Mouse (Mus musculus) embryonic facial prominence, embryonic 12.5 days (tissue): ENCODE measurements around the gene Tex48. TPM values are rescaled to one million over a fixed set of nuclear protein-coding genes. Genes with fewer than 3 reads are reported as not detected.

Experiments
- ATAC-seq: fragments of 200-750 bp; cut with Nextera tagmentation; 2 replicates; pipeline ENCODE4 v1.8.0; 2017; ENCODE audit not compliant: insufficient number of reproducible peaks, insufficient read depth, low FRiP score, low TSS enrichment
- H3K27ac ChIP-seq: fragments of 300-500 bp; sonication (generic); 2 replicates; pipeline ENCODE4 v1.5.1; 2016; ENCODE audit warnings: mild to moderate bottlenecking
- H3K27me3 ChIP-seq: fragments of 300-500 bp; sonication (generic); 2 replicates; pipeline ENCODE4 v1.6.1; 2016; ENCODE audit warnings: mild to moderate bottlenecking, moderate library complexity
- H3K36me3 ChIP-seq: fragments of 300-500 bp; sonication (generic); 2 replicates; pipeline ENCODE4 v1.6.1; 2016; ENCODE audit warnings: mild to moderate bottlenecking
- H3K4me1 ChIP-seq: fragments of 300-500 bp; sonication (generic); 2 replicates; pipeline ENCODE4 v1.6.1; 2016
- H3K4me2 ChIP-seq: fragments of 300-500 bp; sonication (generic); replicated peaks from 2 replicates; pipeline ENCODE4 v1.6.1; 2016; ENCODE audit warnings: mild to moderate bottlenecking, moderate library complexity
- H3K4me3 ChIP-seq: fragments of 300-500 bp; sonication (generic); 2 replicates; pipeline ENCODE4 v1.5.1; 2016; ENCODE audit warnings: mild to moderate bottlenecking
- H3K9ac ChIP-seq: fragments of 300-500 bp; sonication (generic); 2 replicates; pipeline ENCODE4 v1.6.1; 2016; ENCODE audit warnings: mild to moderate bottlenecking, moderate library complexity
- H3K9me3 ChIP-seq: fragments of 300-500 bp; sonication (generic); 2 replicates; pipeline ENCODE4 v1.6.1; 2016; ENCODE audit warnings: mild to moderate bottlenecking, moderate library complexity
- WGBS: fragments of 180-500 bp; shearing (Covaris S2); methylation state at CpG from one replicate; pipeline ENCODE4 v1.1.7; 2016; 5-methylcytosine and 5-hydroxymethylcytosine counted together
- polyA plus RNA-seq: library from polyadenylated mRNA; unstranded; fragments of >200 nt; fragmentation: Nextera tagmentation; extraction: Ambion mirVana; gene quantifications from 2 replicates; pipeline ENCODE4 v1.2.1, GENCODE M21; 2016

Gene Tex48
- polyA plus RNA-seq, 1 experiment from 2014 or later = not detected

DNA sequence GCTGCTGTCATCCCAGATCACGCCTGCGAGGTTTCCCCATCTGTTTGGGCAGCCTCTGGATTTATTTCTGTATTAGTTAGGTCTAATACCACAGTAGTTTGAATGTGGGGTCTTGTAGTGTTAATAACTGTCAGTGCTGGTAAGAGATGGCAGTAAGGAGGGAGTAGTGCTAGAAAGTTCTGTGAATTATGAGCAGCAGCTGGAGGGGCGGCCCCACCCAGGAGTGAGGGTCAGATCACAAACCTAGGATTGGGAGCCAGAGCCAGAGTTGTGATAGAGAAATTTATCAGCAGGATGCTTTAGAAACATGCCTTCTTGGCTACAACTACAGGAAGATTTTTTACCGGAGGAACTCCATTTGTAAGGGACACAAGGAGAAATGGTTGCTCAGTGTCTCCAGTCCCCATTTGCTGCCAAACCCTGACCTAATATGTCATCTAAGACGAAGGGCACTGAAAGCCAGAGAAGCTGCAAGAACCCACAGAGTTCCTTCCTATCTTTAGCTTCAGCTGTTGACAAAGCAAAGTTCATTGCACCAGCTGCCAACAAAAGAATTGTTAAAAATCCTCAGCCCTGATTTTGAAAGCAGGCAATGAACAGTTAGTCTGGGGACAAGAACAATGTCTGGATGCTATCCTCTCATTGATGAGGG, 27.6 kb downstream of the Tex48 start:
- H3K9ac ChIP-seq = no peak overlapping the region
- no peak overlapping the region for H3K4me2 ChIP-seq
- H3K27me3 ChIP-seq = no peaks in the 10 kb centered on the region
- H3K27ac ChIP-seq = no peak overlapping the region
- WGBS = 84% methylated on average over 5 of the region's 5 CpGs
- no peak for ATAC-seq
- no peaks in the 10 kb centered on the region for H3K36me3 ChIP-seq
- no peak overlapping the region for H3K4me3 ChIP-seq
- H3K9me3 ChIP-seq = no peaks in the 10 kb centered on the region
- H3K4me1 ChIP-seq = no peaks in the 10 kb centered on the region

DNA sequence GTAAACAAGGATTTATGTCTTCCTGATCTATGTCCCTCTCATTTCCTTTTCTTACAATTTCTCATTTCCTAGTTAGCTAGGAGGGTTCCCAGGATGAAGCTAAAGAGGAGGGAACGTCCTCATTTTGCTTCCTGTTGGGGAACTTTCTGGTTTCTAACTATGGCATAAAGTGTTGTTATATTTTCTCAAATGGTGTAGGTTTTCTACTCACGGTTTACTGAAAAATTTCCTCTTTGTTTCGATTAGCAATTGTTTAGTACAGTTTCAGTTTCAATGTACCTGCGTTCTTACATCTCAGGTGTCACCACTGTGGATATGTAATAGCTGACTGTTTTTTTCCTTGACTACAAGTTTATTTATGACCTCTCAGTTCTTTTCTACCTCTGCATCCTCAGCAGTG, 31.7 kb downstream of the Tex48 start:
- Histone ChIP-seq H3K9ac (no peak overlapping the region), H3K9me3 (no peaks in the 10 kb centered on the region), H3K4me2 (no peak overlapping the region), H3K36me3 (no peaks in the 10 kb centered on the region), H3K27me3 (no peaks in the 10 kb centered on the region), H3K4me1 (no peaks in the 10 kb centered on the region), H3K27ac (no peak overlapping the region), H3K4me3 (no peak overlapping the region)
- WGBS = 82% methylated on average over 4 of the region's 4 CpGs
- no peak for ATAC-seq

DNA sequence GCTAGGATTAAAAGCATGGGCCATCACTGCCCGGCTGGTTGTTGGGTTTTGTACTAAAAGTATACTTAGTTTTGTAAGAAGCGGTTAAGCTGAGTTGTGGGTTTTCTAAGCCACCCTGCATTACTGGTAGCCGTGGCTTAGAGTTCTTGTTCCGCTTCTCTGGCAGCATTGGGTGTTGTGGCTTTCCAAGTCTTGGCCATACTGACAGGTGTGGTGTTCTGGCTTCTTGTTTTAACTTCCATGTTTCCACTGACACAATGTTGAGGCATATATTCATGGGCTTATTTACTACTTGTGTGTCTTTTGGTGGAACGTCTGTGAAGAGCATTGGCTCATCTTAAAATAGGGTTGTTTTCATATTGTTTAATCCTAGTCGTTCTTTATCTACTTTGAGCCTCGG, 32.2 kb downstream of the Tex48 start:
- H3K4me3 ChIP-seq = no peak overlapping the region
- no peak overlapping the region for H3K9ac ChIP-seq
- no peaks in the 10 kb centered on the region for H3K36me3 ChIP-seq
- no peaks in the 10 kb centered on the region for H3K27me3 ChIP-seq
- H3K4me2 ChIP-seq = no peak overlapping the region
- 86% methylated on average over 7 of the region's 7 CpGs for WGBS
- ATAC-seq = no peak
- no peaks in the 10 kb centered on the region for H3K9me3 ChIP-seq
- H3K4me1 ChIP-seq = no peaks in the 10 kb centered on the region
- H3K27ac ChIP-seq = no peak overlapping the region

DNA sequence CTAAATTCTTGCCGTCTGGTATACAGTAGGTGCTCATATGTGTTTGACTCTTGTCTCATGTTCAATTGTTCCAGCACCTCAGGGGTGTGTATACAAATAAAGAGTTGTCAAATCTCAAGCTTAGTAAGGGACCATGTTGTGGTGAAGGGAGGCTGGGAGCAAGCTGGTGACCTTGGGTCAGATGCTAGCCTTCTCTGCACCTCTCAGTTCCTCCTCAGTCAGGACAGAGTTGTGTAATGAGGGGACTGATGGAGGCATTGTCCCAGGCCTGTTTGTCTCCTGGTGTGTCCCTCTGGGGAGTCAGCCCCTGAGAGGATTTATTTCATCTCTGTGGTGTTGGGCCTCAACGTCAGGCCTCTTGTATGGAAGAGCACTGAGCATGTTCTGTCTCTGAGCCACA, 36.0 kb downstream of the Tex48 start:
- no peak for ATAC-seq
- no peak overlapping the region for H3K4me3 ChIP-seq
- no peak overlapping the region for H3K27ac ChIP-seq
- H3K9me3 ChIP-seq = no peaks in the 10 kb centered on the region
- peaks cover 12% of the 10 kb centered on the region; the same call in 1 of the 2 replicates for H3K4me1 ChIP-seq
- no peak overlapping the region for H3K4me2 ChIP-seq
- no peaks in the 10 kb centered on the region for H3K36me3 ChIP-seq
- no peaks in the 10 kb centered on the region for H3K27me3 ChIP-seq
- 70% methylated on average over 2 of the region's 2 CpGs for WGBS
- H3K9ac ChIP-seq = no peak overlapping the region

DNA sequence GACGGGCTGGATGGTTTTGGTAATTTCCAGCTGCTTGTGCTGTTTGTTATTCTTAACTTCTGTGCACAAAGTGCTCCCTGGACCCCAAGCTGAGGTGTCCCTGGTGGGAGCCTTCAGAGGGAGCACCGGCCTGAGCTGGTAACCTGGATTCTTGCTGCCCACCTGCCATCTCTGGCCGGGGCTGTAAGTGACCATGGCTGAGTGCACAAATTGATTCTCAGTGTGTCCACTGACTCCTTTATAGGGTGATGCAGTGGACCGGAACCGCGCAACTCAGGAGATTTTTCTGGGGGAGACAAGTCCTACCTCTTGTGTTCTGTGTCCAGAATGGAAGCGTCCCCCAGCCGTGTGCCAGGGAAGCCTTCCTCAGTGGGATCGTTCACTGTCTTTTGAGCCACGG, 37.0 kb downstream of the Tex48 start:
- no peaks in the 10 kb centered on the region for H3K36me3 ChIP-seq
- H3K4me1 ChIP-seq = peaks cover 14% of the 10 kb centered on the region
- H3K9ac ChIP-seq = no peak overlapping the region
- H3K27ac ChIP-seq = no peak overlapping the region
- H3K4me2 ChIP-seq = no peak overlapping the region
- no peak overlapping the region for H3K4me3 ChIP-seq
- WGBS = 88% methylated on average over 10 of the region's 10 CpGs
- no peaks in the 10 kb centered on the region for H3K9me3 ChIP-seq
- ATAC-seq = no peak
- H3K27me3 ChIP-seq = no peaks in the 10 kb centered on the region

DNA sequence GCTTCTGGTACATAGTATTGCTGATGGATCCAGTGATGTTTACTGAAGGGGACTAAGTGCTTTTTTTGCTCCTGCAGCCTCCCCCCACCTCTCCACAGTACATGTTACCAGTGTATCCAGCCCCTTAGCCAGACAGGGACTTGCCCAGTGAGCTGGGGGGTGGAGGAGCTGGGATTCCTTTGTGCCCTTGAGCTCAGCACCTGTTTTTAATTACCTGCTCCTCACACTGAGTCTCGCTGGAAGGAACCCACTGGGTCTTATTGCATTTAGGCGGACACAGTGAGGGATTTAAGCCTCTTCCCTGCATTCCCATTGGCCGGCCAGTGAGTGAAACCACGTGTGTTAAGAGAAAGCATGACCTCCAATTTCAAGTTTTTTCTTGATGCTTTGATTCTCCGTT, 39.6 kb downstream of the Tex48 start:
- peak; percentile 86 for ATAC-seq

DNA sequence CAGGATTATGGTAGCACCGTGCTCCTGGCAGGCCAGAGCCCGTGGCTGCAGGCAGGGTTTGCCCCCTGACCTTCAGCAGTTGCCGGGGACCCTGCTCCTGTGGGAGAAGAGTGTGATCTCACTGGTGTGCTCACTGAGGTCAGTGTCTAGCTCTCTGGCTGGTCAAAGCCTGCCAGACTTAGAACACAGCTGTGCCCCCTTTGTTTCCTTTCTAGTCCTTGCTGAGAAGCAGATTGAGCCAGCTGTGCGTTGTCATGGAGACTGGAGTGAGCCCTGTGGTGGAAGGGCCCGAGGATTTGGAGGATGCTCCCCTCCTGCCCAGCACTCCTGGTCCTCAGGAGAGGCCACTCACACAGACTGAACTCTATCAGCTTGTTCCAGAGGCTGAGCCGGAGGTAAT, 42.1 kb downstream of the Tex48 start:
- Histone ChIP-seq H3K36me3 (peaks cover 9% of the 10 kb centered on the region; the same call in 1 of the 2 replicates), H3K27me3 (no peaks in the 10 kb centered on the region), H3K9me3 (0 out of 2 replicates have a peak, but pooled peaks cover 4% of the 10 kb centered on the region), H3K4me2 (no peak overlapping the region), H3K9ac (no peak overlapping the region), H3K27ac (no peak overlapping the region), H3K4me1 (peaks cover 17% of the 10 kb centered on the region), H3K4me3 (no peak overlapping the region)
- no peak for ATAC-seq
- 34% methylated on average over 6 of the region's 6 CpGs for WGBS

More for the DNA sequence above, 39.6 kb downstream of the Tex48 start:
- H3K4me2 ChIP-seq = no peak overlapping the region
- peaks cover 4% of the 10 kb centered on the region; the same call in 1 of the 2 replicates for H3K36me3 ChIP-seq
- no peaks in the 10 kb centered on the region for H3K27me3 ChIP-seq
- 0 out of 2 replicates have a peak, but pooled peaks cover under 1% of the 10 kb centered on the region for H3K9me3 ChIP-seq
- H3K4me3 ChIP-seq = no peak overlapping the region
- peaks cover 17% of the 10 kb centered on the region for H3K4me1 ChIP-seq
- WGBS = 6% methylated on average over 5 of the region's 5 CpGs
- peak overlapping the region; percentile 83 for H3K27ac ChIP-seq
- no peak overlapping the region for H3K9ac ChIP-seq

DNA sequence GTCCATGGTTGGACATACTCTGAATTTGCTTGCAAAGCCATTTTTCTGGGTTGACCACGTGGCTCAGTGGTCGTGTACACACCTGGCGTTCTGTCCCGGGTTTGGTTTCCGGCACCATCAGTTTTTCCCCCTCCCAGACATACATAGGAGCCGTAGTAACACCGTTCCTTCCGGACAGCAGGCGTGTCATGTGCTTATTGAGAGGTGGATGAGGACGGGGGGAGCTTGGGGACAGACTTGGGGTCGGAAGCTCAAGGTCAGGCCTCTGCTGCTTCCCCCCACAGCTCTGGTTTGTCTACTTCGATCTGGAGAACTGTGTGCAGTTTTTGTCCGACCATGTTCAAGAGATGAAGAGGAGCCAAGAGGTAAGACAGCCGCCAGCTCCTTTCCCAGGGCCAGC, 42.6 kb downstream of the Tex48 start:
- H3K27me3 ChIP-seq = no peaks in the 10 kb centered on the region

DNA sequence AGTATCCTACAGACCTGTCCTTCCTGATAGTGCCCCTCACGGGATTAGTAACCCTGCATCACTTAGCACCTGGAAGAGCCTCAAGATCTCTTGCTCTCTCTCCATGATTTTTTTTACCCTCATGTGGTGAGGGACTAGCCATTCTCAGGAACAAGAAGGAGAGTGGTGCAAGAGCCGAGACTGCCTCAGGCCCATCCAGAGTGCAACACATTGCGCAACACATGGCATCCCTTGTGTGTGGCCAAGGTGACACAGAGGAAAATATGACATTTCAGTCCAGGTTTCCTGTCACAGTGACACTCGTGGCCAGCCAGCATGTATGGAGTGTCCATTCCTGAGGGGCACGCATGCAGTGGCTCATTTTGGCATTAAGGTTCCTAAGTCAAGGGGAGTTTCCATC, 49.6 kb downstream of the Tex48 start:
- ATAC-seq = no peak
- Histone ChIP-seq H3K9ac (no peak overlapping the region), H3K4me2 (no peak overlapping the region), H3K9me3 (0 out of 2 replicates have a peak, but pooled peaks cover 4% of the 10 kb centered on the region), H3K4me1 (peaks cover 14% of the 10 kb centered on the region), H3K36me3 (peaks cover 8% of the 10 kb centered on the region; the same call in 1 of the 2 replicates), H3K27ac (no peak overlapping the region), H3K27me3 (no peaks in the 10 kb centered on the region), H3K4me3 (no peak overlapping the region)
- 91% methylated on average over 5 of the region's 5 CpGs for WGBS

More for the DNA sequence above, 42.6 kb downstream of the Tex48 start:
- H3K27ac ChIP-seq = no peak overlapping the region
- H3K4me1 ChIP-seq = peaks cover 17% of the 10 kb centered on the region
- no peak overlapping the region for H3K4me2 ChIP-seq
- WGBS = 86% methylated on average over 14 of the region's 14 CpGs
- no peak overlapping the region for H3K4me3 ChIP-seq
- no peak overlapping the region for H3K9ac ChIP-seq
- peaks cover 9% of the 10 kb centered on the region; the same call in 1 of the 2 replicates for H3K36me3 ChIP-seq
- 0 out of 2 replicates have a peak, but pooled peaks cover 4% of the 10 kb centered on the region for H3K9me3 ChIP-seq
- ATAC-seq = no peak

DNA sequence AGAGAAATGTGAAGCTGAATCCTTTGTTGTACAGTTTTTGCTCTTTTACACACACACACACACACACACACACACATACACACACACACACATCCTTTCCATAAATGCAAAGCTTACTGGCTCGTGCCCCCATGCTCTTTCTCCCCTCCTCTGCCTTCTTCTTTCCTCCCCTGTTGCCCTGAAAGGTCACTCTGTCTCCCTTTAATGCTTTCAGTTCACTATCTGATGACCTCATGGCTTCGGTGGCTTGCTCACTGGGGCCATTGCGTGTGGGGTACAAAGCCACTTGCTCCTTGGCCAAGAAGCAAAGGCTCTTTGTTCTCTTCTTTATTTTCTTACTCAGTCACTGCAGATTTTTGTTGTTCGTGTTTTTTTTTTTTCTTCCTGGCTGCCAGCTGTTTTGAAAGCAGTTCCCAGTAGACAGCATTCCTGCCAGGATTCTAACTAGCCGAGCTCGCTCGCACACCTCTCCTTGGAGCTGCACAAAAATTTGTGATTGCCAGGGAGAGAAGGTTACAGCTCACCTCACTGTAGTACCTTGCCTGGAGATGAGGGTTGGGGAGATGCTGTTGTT, 51.9 kb downstream of the Tex48 start:
- Histone ChIP-seq H3K27me3 (no peaks in the 10 kb centered on the region), H3K9ac (no peak overlapping the region), H3K4me1 (peaks cover 14% of the 10 kb centered on the region), H3K4me3 (no peak overlapping the region), H3K27ac (peak overlapping the region; percentile 2; the same call in 1 of the 2 replicates), H3K36me3 (peaks cover 5% of the 10 kb centered on the region; the same call in 1 of the 2 replicates), H3K4me2 (no peak overlapping the region), H3K9me3 (no peaks in the 10 kb centered on the region)
- 21% methylated on average over 7 of the region's 7 CpGs for WGBS
- ATAC-seq = no peak

DNA sequence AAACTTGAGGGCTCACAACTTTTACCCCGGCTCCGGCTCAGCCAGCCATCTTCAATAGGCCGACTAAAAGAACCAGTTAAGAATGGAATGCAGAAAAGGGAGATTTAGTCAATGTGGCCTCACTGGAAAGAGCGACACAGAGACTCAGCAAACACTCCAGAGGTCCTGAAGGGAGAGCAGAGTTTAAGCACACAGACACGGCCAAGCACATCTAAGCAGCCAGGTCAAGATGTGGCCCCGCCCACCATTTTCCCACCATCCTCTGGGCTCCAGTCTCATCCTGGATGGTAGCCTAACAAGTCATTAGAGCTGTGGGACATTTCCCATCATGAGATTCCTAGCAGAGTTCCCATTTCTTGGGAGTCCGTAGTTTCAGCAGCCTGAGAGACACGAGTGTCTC, 52.9 kb downstream of the Tex48 start:
- 89% methylated on average over 8 of the region's 8 CpGs for WGBS
- no peaks in the 10 kb centered on the region for H3K9me3 ChIP-seq
- no peak overlapping the region for H3K4me2 ChIP-seq
- H3K27ac ChIP-seq = no peak overlapping the region
- H3K27me3 ChIP-seq = no peaks in the 10 kb centered on the region
- H3K9ac ChIP-seq = no peak overlapping the region
- no peak overlapping the region for H3K4me3 ChIP-seq
- peaks cover 5% of the 10 kb centered on the region; the same call in 1 of the 2 replicates for H3K36me3 ChIP-seq
- no peak for ATAC-seq
- H3K4me1 ChIP-seq = peaks cover 14% of the 10 kb centered on the region

DNA sequence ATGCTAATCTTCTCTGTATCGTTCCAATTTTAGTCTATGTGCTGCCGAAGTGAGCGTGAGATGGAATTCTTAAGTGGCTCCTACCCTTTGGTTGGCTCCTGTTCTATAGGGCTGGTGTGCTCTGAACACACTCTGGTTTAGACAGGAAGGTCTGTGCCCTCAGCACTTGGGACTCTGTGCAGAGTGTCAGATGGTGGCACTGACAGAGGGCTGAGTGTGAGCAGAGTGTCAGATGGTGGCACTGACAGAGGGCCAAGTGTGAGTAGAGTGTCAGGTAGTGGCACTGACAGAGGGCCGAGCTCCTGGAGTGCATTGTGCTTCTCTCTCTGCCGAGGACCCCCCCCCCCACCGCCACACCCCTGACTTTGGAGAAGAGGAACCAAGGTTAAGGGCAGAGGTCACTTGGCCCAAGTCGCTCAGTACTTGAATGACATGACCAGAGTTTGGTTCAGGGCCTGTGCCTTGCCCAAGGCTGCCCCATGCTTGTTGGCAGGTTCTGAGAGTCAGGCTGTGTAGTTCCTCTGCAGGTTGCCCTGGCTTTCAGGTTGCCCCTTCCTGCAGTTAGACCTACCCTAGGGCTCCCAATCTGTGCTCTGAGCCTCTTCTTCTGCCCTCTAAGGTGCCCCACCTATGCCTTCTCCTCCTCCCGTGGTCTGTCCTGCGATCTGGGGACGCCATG, 54.4 kb downstream of the Tex48 start:
- Histone ChIP-seq H3K27me3 (no peaks in the 10 kb centered on the region), H3K27ac (no peak overlapping the region), H3K4me1 (peaks cover 14% of the 10 kb centered on the region), H3K36me3 (peaks cover 5% of the 10 kb centered on the region; the same call in 1 of the 2 replicates), H3K4me2 (no peak overlapping the region), H3K4me3 (no peak overlapping the region), H3K9ac (no peak overlapping the region), H3K9me3 (no peaks in the 10 kb centered on the region)
- 89% methylated on average over 10 of the region's 10 CpGs for WGBS
- ATAC-seq = no peak
